16 mouse cellular contexts compared by ENCODE assay signal in the genomic region with DNA sequence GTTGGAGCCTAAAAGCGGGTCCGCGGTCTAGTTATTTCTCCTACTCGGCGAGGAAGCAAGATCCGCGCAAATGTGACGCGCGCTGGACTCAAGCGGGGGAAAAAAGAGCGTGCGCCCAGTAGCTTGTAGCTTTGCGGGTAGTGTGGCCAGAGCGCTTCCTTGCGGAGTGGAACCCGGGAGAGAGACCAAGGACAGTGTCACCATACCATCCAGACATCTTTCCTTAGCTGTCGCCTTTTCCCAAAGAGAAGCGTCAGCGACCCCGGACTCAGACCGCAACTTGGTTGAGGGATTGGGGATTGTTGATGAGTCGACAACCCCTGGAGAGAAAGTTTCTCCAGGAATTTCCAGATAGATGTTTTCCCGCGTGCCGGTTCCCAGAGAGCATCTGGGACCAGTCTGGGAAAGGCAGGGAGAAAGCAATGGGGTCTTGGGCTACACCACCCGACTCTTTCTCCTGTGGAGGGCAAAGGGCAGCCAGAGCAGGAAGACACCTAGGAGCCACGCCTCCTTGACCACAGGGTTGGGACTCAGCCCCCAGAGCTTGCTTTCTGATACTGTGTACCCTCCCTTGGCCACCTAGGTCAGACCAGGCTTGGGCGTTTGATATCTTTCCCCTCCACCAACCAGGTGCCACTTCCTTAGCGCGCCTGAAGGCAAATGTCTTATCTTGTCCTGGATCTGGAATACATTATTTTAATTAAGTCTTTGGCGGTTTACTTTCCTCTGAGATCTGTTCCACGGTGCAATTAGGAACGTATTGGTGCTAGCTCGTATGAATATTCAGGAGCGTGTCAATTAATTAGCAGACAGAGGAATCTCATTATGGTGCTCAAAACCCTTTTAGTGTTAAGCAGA. TPM values are rescaled to one million over a fixed set of nuclear protein-coding genes. Genes with fewer than 3 reads are reported as not detected.
DNase-seq lines count a peak whose midpoint lies in the region; ATAC-seq lines count a peak whose summit lies in the region.
"Had no signal": no experiment of that assay in that cellular context is flagged by ENCODE, and none has a peak within 500 bp of the region (broad histone marks: within the 10 kb centered on the region; RNA-seq: fewer than 3 reads in every experiment).

No protein-coding gene starts in this region.

- peak overlapping the region; percentile 19 for H3K4me2 ChIP-seq in forebrain, embryonic 12.5 days
- peak overlapping the region; percentile 31 for H3K4me2 ChIP-seq in neural tube, embryonic 14.5 days (ENCODE audit: low read depth, low read length)

- no peak overlapping the region; the same call in 1 of the 2 replicates for H3K27ac ChIP-seq in forebrain, embryonic 12.5 days
- no peak overlapping the region for H3K27ac ChIP-seq in limb, embryonic 10.5 days
- H3K27ac ChIP-seq in neural tube, embryonic 14.5 days (ENCODE audit: low read depth, low read length): no peak overlapping the region

- peaks cover 93% of the 10 kb centered on the region for H3K27me3 ChIP-seq in forebrain, embryonic 12.5 days
- peaks cover 100% of the 10 kb centered on the region for H3K27me3 ChIP-seq in limb, embryonic 10.5 days (ENCODE audit: low read depth, poor library complexity, severe bottlenecking)
- H3K27me3 ChIP-seq in neural tube, embryonic 14.5 days (ENCODE audit: control insufficient read depth, insufficient read depth, low read length): peaks cover 41% of the 10 kb centered on the region

- no peaks in the 10 kb centered on the region for H3K9me3 ChIP-seq in forebrain, embryonic 12.5 days
- no peaks in the 10 kb centered on the region for H3K9me3 ChIP-seq in limb, embryonic 10.5 days (replicated peaks)
- H3K9me3 ChIP-seq in neural tube, embryonic 14.5 days (ENCODE audit: control insufficient read depth, low read length): no peaks in the 10 kb centered on the region

- peak; percentile 71 for DNase-seq in embryo, embryonic 10.5 days (ENCODE audit: low spot score)
- DNase-seq in limb, embryonic 10.5 days (ENCODE audit: low spot score): peak; percentile 56
- no peak for DNase-seq in natural killer cell, adult 2 months (ENCODE audit: low spot score in 2 of 2)
- DNase-seq in cerebellum, adult 9-11 months: no peak
- DNase-seq in heart, postnatal 10 days: no peak
- DNase-seq: adrenal gland, postnatal 14 days; cerebellum, adult 9-10 months; kidney, postnatal 36 days; lung, adult 18-20 months; right cerebral cortex, adult 18-20 months had no signal

- H3K36me3 ChIP-seq in forebrain, embryonic 12.5 days (replicated peaks): no peaks in the 10 kb centered on the region
- no peaks in the 10 kb centered on the region for H3K36me3 ChIP-seq in limb, embryonic 10.5 days
- no peaks in the 10 kb centered on the region for H3K36me3 ChIP-seq in neural tube, embryonic 14.5 days (ENCODE audit: control insufficient read depth, insufficient read depth, low read length)

- under 1% methylated on average over 36 of the region's 36 CpGs for WGBS in forebrain, embryonic 12.5 days
- WGBS in limb, embryonic 10.5 days: under 1% methylated on average over 36 of the region's 36 CpGs
- WGBS in neural tube, embryonic 14.5 days: 2% methylated on average over 36 of the region's 36 CpGs

- intact Hi-C loops in heart, postnatal 10 days (cut with DNase I): no loop called here

- H3K9ac ChIP-seq in forebrain, embryonic 12.5 days: no peak overlapping the region
- H3K9ac ChIP-seq in neural tube, embryonic 14.5 days (replicated peaks; ENCODE audit: low read depth, low read length): no peak overlapping the region

- peak; percentile 52; the same call in 1 of the 2 replicates for ATAC-seq in forebrain, embryonic 12.5 days (ENCODE audit: low FRiP score)
- ATAC-seq in neural tube, embryonic 14.5 days (ENCODE audit: low read depth): 0 out of 2 replicates have a peak, but pooled peaks have one; percentile 28

- no peak overlapping the region for H3K4me3 ChIP-seq in forebrain, embryonic 12.5 days (replicated peaks)
- no peak overlapping the region for H3K4me3 ChIP-seq in limb, embryonic 10.5 days
- H3K4me3 ChIP-seq in neural tube, embryonic 14.5 days (ENCODE audit: low read depth, low read length): no peak overlapping the region; the same call in 1 of the 2 replicates

- H3K4me1 ChIP-seq in forebrain, embryonic 12.5 days: peaks cover 60% of the 10 kb centered on the region
- peaks cover 21% of the 10 kb centered on the region for H3K4me1 ChIP-seq in limb, embryonic 10.5 days
- 0 out of 2 replicates have a peak, but pooled peaks cover 7% of the 10 kb centered on the region for H3K4me1 ChIP-seq in neural tube, embryonic 14.5 days (ENCODE audit: control insufficient read depth, insufficient read depth, low read length)

RNA-seq across cellular contexts. Expression of gene Foxb1, which starts 8.6 kb away (rescaled TPM):
- polyA plus RNA-seq in forebrain, embryonic 12.5 days (2016; fragmentation: Nextera tagmentation; extraction: Ambion mirVana): 2.8 and 3.6 TPM in 2 replicates
- polyA plus RNA-seq in limb, embryonic 10.5 days (2016; fragmentation: Nextera tagmentation; extraction: Ambion mirVana): 0.05 and 0.08 TPM in 2 replicates
- 4.1 and 4.7 TPM in 2 replicates for polyA plus RNA-seq in neural tube, embryonic 14.5 days (2014; fragmentation: Nextera tagmentation; extraction: Ambion mirVana)
- total RNA-seq in heart, postnatal 10 days (2021): not detected
- total RNA-seq: adrenal gland, postnatal 14 days; heart, adult 8-10 months; left cerebral cortex, postnatal 36 days; MEL had no signal
- polyA plus RNA-seq: stomach, embryonic 16.5 days had no signal

Comparison
In these comparisons a context has a peak if more than half of its experiments do, and no peak if none do; other contexts are left out.
1. DNase-seq: peak in embryo, embryonic 10.5 days (single experiment) and limb, embryonic 10.5 days (single experiment); none in natural killer cell, adult 2 months (0 of 2), cerebellum, adult 9-11 months (single experiment) and heart, postnatal 10 days (0 of 2).